Mouse (Mus musculus) small intestine, adult 2 months (tissue): ENCODE results near the gene Kcnj5.

Source experiments
- CTCF ChIP-seq: fragments of 200-500 bp; IDR thresholded peaks from 2 replicates; pipeline ENCODE4 v1.5.1; 2012; ENCODE audit warnings: low read depth, mild to moderate bottlenecking, control low read depth, inconsistent platforms, low read length, moderate library complexity, mixed read lengths; ENCODE audit not compliant: insufficient replicate concordance, insufficient read length; ENCODE audit errors: extremely low read depth
- POLR2A ChIP-seq: fragments of 200-500 bp; IDR thresholded peaks from 2 replicates; pipeline ENCODE4 v1.6.1; 2012; ENCODE audit warnings: low read depth, mild to moderate bottlenecking, control low read depth, inconsistent platforms, low read length, moderate library complexity

DNA sequence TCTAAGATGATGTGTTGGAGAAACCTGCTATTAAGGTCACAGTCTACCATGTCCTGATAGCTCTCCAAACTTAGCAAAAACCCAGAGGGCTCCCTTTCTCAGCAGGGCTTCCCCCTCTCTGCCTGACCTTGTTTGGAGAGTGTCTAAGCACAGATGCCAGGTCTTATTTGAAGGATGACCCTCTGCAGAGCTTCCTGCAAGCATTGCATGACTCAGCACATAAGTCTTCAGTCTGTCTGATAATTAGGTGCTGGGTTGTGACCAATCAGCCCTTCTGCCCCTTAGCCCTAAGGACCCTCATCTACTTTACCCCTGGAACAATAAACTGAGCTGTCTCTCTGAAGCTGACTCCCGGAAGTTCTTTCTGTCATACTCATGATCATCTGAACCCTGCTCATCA lies 16.6 kb upstream of the Kcnj5 start:
- TF ChIP-seq POLR2A (no peak), CTCF (no peak)
